Mouse (Mus musculus) hindbrain, postnatal 0 days (tissue): ENCODE results near the gene Hexim1. TPM values are rescaled to one million over a fixed set of nuclear protein-coding genes. Genes with fewer than 3 reads are reported as not detected.

ENCODE experiments used
- ATAC-seq: fragments of 200-750 bp; cut with Nextera tagmentation; 2 replicates; pipeline ENCODE4 v1.8.0; 2017; ENCODE audit warnings: mild to moderate bottlenecking, moderate TSS enrichment, moderate library complexity
- DNase-seq: peaks from one replicate; pipeline ENCODE4 v3.0.0-alpha.2; 2015; ENCODE audit warnings: low spot score
- H3K27ac ChIP-seq: fragments of 300-500 bp; sonication (generic); 2 replicates; pipeline ENCODE4 v1.5.1; 2014; ENCODE audit warnings: mild to moderate bottlenecking
- H3K27me3 ChIP-seq: fragments of 300-500 bp; sonication (generic); 2 replicates; pipeline ENCODE4 v1.6.1; 2014; ENCODE audit warnings: low read length, mixed read lengths; ENCODE audit not compliant: insufficient read depth
- H3K36me3 ChIP-seq: fragments of 300-500 bp; sonication (generic); 2 replicates; pipeline ENCODE4 v1.6.1; 2014; ENCODE audit warnings: low read length, mixed read lengths; ENCODE audit not compliant: insufficient read depth
- H3K4me1 ChIP-seq: fragments of 300-500 bp; sonication (generic); 2 replicates; pipeline ENCODE4 v1.6.1; 2014; ENCODE audit warnings: antibody characterized with exemption, low read length, mixed read lengths; ENCODE audit not compliant: insufficient read depth
- H3K4me2 ChIP-seq: fragments of 300-500 bp; sonication (generic); 2 replicates; pipeline ENCODE4 v1.6.1; 2014; ENCODE audit warnings: low read depth, mild to moderate bottlenecking, low read length, moderate library complexity, mixed read lengths
- H3K4me3 ChIP-seq: fragments of 300-500 bp; sonication (generic); 2 replicates; pipeline ENCODE4 v1.5.1; 2014; ENCODE audit warnings: low read length
- H3K9ac ChIP-seq: fragments of 300-500 bp; sonication (generic); replicated peaks from 2 replicates; pipeline ENCODE4 v1.6.1; 2014; ENCODE audit warnings: mild to moderate bottlenecking, low read length, moderate library complexity, mixed read lengths
- H3K9me3 ChIP-seq: fragments of 300-500 bp; sonication (generic); 2 replicates; pipeline ENCODE4 v1.6.1; 2016; ENCODE audit warnings: low read length, mixed read lengths
- CTCF ChIP-seq: IDR thresholded peaks from 2 replicates; pipeline ENCODE4 v1.5.1; 2016; ENCODE audit warnings: antibody characterized with exemption, control low read depth, low read depth
- WGBS: fragments of 180-500 bp; shearing (Covaris S2); extraction: QIAGEN DNeasy Blood & Tissue Kit; methylation state at CpG from one replicate; pipeline ENCODE4 v1.1.7; 2014; 5-methylcytosine and 5-hydroxymethylcytosine counted together
- polyA plus RNA-seq: library from polyadenylated mRNA; unstranded; fragments of >200 nt; fragmentation: Nextera tagmentation; extraction: Ambion mirVana; gene quantifications from 2 replicates; pipeline ENCODE4 v1.2.1, GENCODE M21; 2015
- total RNA-seq: library from RNA; depleted of rRNA; stranded (reverse); fragments of >200 nt; gene quantifications from 2 replicates; pipeline ENCODE4 v1.2.3, GENCODE M21; 2014; rRNA removed

The Hexim1 gene
- 15.1 and 15.8 TPM in 2 replicates for total RNA-seq
- 4.4 and 5.1 TPM in 2 replicates for polyA plus RNA-seq

DNA sequence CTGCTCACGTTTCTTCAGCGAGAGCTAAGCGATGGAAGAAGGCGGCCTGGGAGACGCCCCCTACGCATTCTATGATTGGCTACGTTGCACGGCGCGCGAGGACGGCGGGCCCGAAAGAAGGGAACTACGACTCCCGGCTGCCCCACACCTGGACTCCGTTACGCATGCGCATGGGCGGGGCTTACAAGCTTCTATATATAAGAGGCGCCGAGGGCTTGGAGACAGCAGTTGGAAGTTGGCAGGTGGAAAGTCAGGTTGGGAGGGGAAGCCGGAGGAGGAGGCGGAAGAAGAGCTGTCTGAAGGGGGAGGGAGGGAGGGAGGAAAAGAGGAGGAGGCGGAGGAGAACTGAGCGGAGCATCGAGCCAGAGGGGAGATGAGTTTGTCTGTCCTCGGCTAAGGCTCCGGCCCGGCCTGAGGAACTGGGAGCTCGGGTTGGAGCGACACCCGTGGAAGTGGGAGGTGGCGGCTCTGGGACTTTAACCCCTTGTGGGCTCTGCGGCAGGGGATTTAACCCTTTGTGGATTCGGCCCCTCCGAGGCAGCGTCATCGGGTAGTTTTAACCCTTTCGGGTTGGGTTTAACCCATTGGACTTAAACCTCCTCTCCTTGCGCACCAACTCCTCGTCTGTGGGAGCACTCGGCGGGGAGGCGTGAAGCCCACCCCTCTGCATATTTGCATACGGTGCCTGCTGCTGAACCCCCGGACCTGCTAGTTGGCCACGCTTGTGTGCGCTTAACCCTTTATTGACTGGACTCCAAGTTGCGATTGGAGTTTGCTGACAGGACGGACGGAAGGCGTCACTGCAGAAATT, at the start of gene Hexim1:
Gene Hexim1 (plus strand): TSS at position 224 of the 811 bp plus-strand sequence.
- ATAC-seq (peak; percentile 97), DNase-seq (peak; percentile 100)
- WGBS = under 1% methylated on average over 52 of the region's 53 CpGs
- 0 out of 2 replicates have a peak, but pooled peaks have one; percentile 6 for TF ChIP-seq CTCF
- peaks cover 10% of the 10 kb centered on the region for H3K4me1 ChIP-seq
- H3K4me3 ChIP-seq = peak within 1 kb of the TSS; percentile 49
- H3K4me2 ChIP-seq = peak within 1 kb of the TSS; percentile 91
- no peaks in the 10 kb centered on the region for H3K9me3 ChIP-seq
- 0 out of 2 replicates have a peak, but pooled peaks cover 7% of the 10 kb centered on the region for H3K27me3 ChIP-seq
- no peaks in the 10 kb centered on the region for H3K36me3 ChIP-seq
- peak within 1 kb of the TSS; percentile 94 for H3K27ac ChIP-seq
- H3K9ac ChIP-seq = peak within 1 kb of the TSS; percentile 75

GRCm38 (mm10) chr11:103067051-103067361, 49.0 kb upstream of the Hexim1 start:
- no peak for ATAC-seq
- H3K27me3 ChIP-seq = no peaks in the 10 kb centered on the region
- no peak for DNase-seq
- no peak for TF ChIP-seq CTCF
- H3K27ac ChIP-seq = no peak overlapping the region
- 94% methylated on average over 6 of the region's 6 CpGs for WGBS
- no peak overlapping the region for H3K9ac ChIP-seq
- no peaks in the 10 kb centered on the region for H3K9me3 ChIP-seq
- H3K4me2 ChIP-seq = no peak overlapping the region
- no peak overlapping the region for H3K4me3 ChIP-seq
- peaks cover 61% of the 10 kb centered on the region for H3K36me3 ChIP-seq
- no peaks in the 10 kb centered on the region for H3K4me1 ChIP-seq

DNA sequence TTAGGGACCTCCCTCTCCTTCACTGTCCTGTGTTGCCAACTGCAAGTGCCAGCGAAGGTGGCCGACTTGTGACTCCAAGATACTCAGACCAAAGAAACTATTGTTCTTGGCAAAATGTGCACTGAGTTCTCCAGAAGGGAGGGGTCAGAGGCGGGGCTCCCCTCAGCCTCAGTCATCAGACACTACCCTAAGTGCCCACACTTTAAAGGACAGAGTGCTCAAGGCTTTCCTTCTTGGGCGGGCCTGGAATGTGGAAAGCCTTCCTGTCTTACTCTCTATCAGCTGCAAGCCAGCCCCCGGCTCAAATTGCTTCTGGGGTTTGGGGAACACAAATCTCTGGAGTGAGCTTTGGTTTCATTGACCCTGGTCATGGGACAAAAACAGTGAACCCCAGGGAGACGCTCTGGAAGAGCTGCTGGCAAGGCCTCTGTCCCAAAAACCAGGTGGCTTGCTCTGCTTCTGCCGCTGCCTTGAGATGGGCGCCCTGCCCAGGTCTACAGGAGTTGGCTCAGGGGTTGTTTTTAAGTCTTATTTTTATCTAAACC, 48.5 kb upstream of the Hexim1 start:
- H3K27me3 ChIP-seq = no peaks in the 10 kb centered on the region
- no peak for TF ChIP-seq CTCF
- no peak overlapping the region for H3K27ac ChIP-seq
- no peaks in the 10 kb centered on the region for H3K9me3 ChIP-seq
- no peaks in the 10 kb centered on the region for H3K4me1 ChIP-seq
- H3K36me3 ChIP-seq = peaks cover 57% of the 10 kb centered on the region
- no peak overlapping the region for H3K4me2 ChIP-seq
- 70% methylated on average over 8 of the region's 8 CpGs for WGBS
- no peak overlapping the region for H3K4me3 ChIP-seq
- no peak for ATAC-seq
- no peak for DNase-seq
- no peak overlapping the region for H3K9ac ChIP-seq

DNA sequence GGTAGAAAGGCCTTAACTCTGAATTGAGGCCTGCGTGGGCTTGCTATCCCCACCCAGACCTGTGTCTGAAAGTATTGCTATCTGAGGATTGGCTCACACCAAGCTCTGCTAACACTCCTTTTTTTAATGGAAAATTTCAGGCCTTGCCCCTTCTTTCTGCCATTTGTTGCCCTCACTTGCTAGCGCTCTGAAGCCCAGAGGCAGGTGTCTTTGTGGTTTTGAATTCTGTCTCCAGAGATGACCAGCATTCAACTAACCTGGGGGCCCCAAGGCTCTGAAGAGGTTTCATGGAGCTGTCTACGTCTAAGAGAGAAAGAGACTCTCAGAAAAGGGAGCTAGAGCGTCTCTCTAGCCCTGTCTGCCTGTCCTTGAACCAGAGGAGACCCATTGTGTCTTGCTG, 47.8 kb upstream of the Hexim1 start:
- no peak for ATAC-seq
- Histone ChIP-seq H3K4me1 (no peaks in the 10 kb centered on the region), H3K9ac (no peak overlapping the region), H3K36me3 (peaks cover 55% of the 10 kb centered on the region), H3K4me3 (no peak overlapping the region), H3K9me3 (no peaks in the 10 kb centered on the region), H3K27ac (no peak overlapping the region), H3K27me3 (no peaks in the 10 kb centered on the region), H3K4me2 (no peak overlapping the region)
- WGBS = 91% methylated on average over 4 of the region's 4 CpGs
- DNase-seq = no peak
- no peak for TF ChIP-seq CTCF

DNA sequence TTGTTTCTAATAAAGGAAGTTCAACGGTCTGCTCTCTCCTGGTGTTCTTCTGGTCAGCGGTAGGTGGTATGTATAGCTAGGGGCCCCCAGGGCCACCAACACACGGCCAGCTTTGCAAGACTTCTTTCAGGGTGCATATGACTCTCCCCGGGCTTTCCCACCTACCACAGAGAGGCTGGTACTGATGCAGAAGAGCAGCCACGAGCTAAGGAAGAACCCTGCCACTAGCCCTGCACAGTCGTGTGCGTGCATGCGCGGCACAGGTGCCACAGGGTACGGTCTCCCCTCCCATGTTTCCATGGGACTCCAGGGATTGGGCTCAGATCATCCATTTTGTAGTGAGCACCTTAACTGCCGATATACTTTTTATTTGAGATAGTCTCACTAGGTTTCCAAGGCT, 47.1 kb upstream of the Hexim1 start:
- no peak for DNase-seq
- Histone ChIP-seq H3K4me2 (no peak overlapping the region), H3K9me3 (no peaks in the 10 kb centered on the region), H3K36me3 (peaks cover 49% of the 10 kb centered on the region), H3K9ac (no peak overlapping the region), H3K4me1 (no peaks in the 10 kb centered on the region), H3K27me3 (no peaks in the 10 kb centered on the region), H3K4me3 (no peak overlapping the region), H3K27ac (no peak overlapping the region)
- WGBS = 94% methylated on average over 11 of the region's 11 CpGs
- no peak for TF ChIP-seq CTCF
- ATAC-seq = no peak

GRCm38 (mm10) chr11:103069731-103070130, 46.3 kb upstream of the Hexim1 start:
- no peak for ATAC-seq
- no peaks in the 10 kb centered on the region for H3K9me3 ChIP-seq
- no peak overlapping the region for H3K4me3 ChIP-seq
- no peak for TF ChIP-seq CTCF
- no peaks in the 10 kb centered on the region for H3K4me1 ChIP-seq
- peaks cover 40% of the 10 kb centered on the region for H3K36me3 ChIP-seq
- no peaks in the 10 kb centered on the region for H3K27me3 ChIP-seq
- no peak overlapping the region for H3K27ac ChIP-seq
- no peak overlapping the region for H3K4me2 ChIP-seq
- 92% methylated on average over 2 of the region's 2 CpGs for WGBS
- no peak overlapping the region for H3K9ac ChIP-seq
- DNase-seq = no peak
